Mouse (Mus musculus) limb, embryonic 10.5 days (tissue): ENCODE measurements around the gene Cited4. TPM values are rescaled to one million over a fixed set of nuclear protein-coding genes. Genes with fewer than 3 reads are reported as not detected.

Source experiments
- polyA plus RNA-seq: library from polyadenylated mRNA; unstranded; fragments of >200 nt; fragmentation: Nextera tagmentation; extraction: Ambion mirVana; gene quantifications from 2 replicates; pipeline ENCODE4 v1.2.1, GENCODE M21; 2016

Gene Cited4
- polyA plus RNA-seq, 1 experiment from 2014 or later = 9.1 TPM

Other genes with a start within 250 kb of the Cited4 start
- not detected in 2 replicates for gene Slfnl1, start 134.3 kb upstream of the Cited4 start, polyA plus RNA-seq
- 135 and 158 TPM in 2 replicates for gene Ctps, start 96.3 kb upstream of the Cited4 start, polyA plus RNA-seq
- not detected in 2 replicates for gene Gm8439, start 77.8 kb upstream of the Cited4 start, polyA plus RNA-seq
- gene Kcnq4, start 82.0 kb downstream of the Cited4 start, polyA plus RNA-seq = 3.0 and 6.9 TPM in 2 replicates
- 129 TPM in 2 replicates for gene Nfyc, start 165.0 kb downstream of the Cited4 start, polyA plus RNA-seq
- 0.24 and 0.39 TPM in 2 replicates for gene Rims3, start 188.2 kb downstream of the Cited4 start, polyA plus RNA-seq